Mouse (Mus musculus) erythroblast, embryonic 14.5 days (primary cell): ENCODE measurements around the gene Dchs1.

ENCODE experiments used
- GATA1 ChIP-seq: IDR thresholded peaks from 2 replicates; pipeline ENCODE4 v1.6.1; 2012; ENCODE audit warnings: low read length, inconsistent platforms, mixed read lengths
- TAL1 ChIP-seq: IDR thresholded peaks from 3 replicates; pipeline ENCODE4 v1.6.1; 2012; ENCODE audit warnings: low read length, inconsistent platforms, mixed read lengths

DNA sequence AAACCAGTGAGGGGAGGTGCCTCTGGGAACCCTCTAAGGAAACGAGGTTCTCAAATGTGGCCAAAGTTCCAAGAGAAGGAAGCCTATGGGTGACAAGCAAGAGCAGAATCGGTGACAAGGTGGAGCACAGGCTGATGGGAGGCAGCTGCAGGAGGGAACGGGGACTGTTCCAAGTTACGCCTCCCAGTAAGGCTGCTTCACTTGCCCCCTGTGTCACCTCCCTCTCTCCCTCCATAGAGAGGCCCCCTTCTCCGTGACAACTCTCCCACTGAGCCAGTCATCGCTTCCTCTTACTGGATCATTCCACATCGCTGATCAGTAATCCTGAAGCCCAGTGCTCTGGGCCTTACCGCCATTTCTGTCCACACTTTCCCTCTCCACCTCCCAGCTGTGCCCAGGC is 12.8 kb downstream of the Dchs1 start:
- TF ChIP-seq GATA1 (no peak), TAL1 (no peak)
